In the genomic region with DNA sequence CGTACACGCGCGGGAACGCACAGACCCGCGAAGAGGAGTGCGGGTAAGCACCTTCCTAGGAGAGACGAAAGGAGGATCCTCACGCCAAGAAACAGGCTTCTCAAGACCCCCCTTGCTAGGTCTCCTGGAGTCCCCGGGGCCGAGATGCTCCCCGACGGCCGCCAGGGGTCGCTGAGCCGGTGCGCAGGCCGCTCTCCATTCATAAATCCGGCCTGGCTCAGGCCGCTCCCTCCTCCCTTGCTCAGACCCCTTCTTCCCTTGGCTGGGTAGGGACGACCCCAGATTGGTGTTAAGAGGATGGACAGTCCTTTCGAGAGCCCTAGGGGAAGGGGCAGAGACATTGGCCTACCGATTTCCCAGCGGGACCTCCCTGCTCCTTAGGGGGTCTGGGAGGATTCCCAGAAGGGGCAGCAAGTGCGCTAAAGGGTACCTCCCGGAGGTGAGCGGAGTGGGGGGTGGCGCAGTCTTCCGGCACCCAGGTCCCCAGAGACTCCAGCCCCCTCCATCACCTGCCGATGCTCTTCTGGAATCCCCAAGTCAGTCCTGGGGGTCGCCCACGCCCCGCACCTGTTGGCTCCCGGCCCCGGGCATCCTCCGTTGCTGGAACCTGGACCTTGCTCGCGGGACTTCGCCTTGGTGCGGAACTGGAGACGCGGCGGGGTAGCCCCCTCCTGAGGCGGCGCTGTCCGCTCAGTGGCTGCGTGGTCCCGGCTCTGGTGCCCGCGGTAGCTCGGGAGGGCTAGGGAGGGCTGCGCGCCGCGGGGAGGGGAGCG, we compare ENCODE assay signal across 8 mouse cellular contexts. TPM values are rescaled to one million over a fixed set of nuclear protein-coding genes. Genes with fewer than 3 reads are reported as not detected.
DNase-seq lines count a peak whose midpoint lies in the region; ATAC-seq lines count a peak whose summit lies in the region.

No protein-coding gene starts in this region.

- under 1% methylated on average over 45 of the region's 57 CpGs for WGBS in forebrain, embryonic 16.5 days

- peak overlapping the region; percentile 46 for H3K4me3 ChIP-seq in forebrain, embryonic 16.5 days (replicated peaks; ENCODE audit: low read length)

- H3K27me3 ChIP-seq in forebrain, embryonic 16.5 days (replicated peaks; ENCODE audit: control insufficient read depth, insufficient read depth, low read length) = peaks cover 34% of the 10 kb centered on the region

- no peaks in the 10 kb centered on the region for H3K9me3 ChIP-seq in forebrain, embryonic 16.5 days (ENCODE audit: control insufficient read depth, low read length)

- peak overlapping the region; percentile 89 for H3K4me2 ChIP-seq in forebrain, embryonic 16.5 days (ENCODE audit: low read length)

- H3K9ac ChIP-seq in forebrain, embryonic 16.5 days (replicated peaks; ENCODE audit: low read depth, low read length) = peak overlapping the region; percentile 49

- ATAC-seq in forebrain, embryonic 16.5 days = peak; percentile 74
- peak; percentile 60 to 81; a peak in 3 of 4 replicates for ATAC-seq in hematopoietic stem cell, adult 5-6 weeks (replicated peaks in 1 of 2; ENCODE audit: insufficient read depth in 1 of 2, low FRiP score in 2 of 2, low TSS enrichment in 1 of 2, low read depth in 1 of 2, poor library complexity in 2 of 2, severe bottlenecking in 2 of 2)

- H3K4me1 ChIP-seq in forebrain, embryonic 16.5 days (replicated peaks; ENCODE audit: control insufficient read depth, insufficient read depth, low read length) = peaks cover 12% of the 10 kb centered on the region

- DNase-seq in MEL-GATA-1-ER (ENCODE audit: extremely low read depth, low read depth) = peak; percentile 5
- peak; percentile 32 for DNase-seq in c-Kit-positive CD71-positive TER-119-positive erythroid progenitor cells, embryonic 14.5 days (ENCODE audit: low spot score)
- DNase-seq in layer of hippocampus, postnatal 14 days (ENCODE audit: low spot score in 2 of 2) = peak; percentile 68 to 70
- DNase-seq in lung, postnatal 14 days = peak; percentile 85
- peak; percentile 87 for DNase-seq in retina, postnatal 1 day
- DNase-seq in urinary bladder, postnatal 4 days (ENCODE audit: low spot score in 2 of 2) = peak; percentile 65 to 77

- no peaks in the 10 kb centered on the region for H3K36me3 ChIP-seq in forebrain, embryonic 16.5 days (ENCODE audit: control insufficient read depth, insufficient read depth)

- H3K27ac ChIP-seq in forebrain, embryonic 16.5 days (ENCODE audit: low read length) = no peak overlapping the region

RNA-seq across cellular contexts. Expression of a gene that starts 0.5 kb away (rescaled TPM):
- 0.30 and 0.81 TPM in 2 replicates for polyA plus RNA-seq in forebrain, embryonic 16.5 days (2015; fragmentation: Nextera tagmentation; extraction: Ambion mirVana)
- total RNA-seq in hematopoietic stem cell, adult 5-6 weeks (2017) = not detected in 2 replicates
- total RNA-seq in layer of hippocampus, postnatal 14 days (2021) = 10 to 100 TPM; 10.2 to 10.9 TPM

RNA-seq across cellular contexts. Expression of a gene that starts 36.3 kb away (rescaled TPM):
- polyA plus RNA-seq in forebrain, embryonic 16.5 days (2015; fragmentation: Nextera tagmentation; extraction: Ambion mirVana) = 63.0 and 63.1 TPM in 2 replicates
- 15.4 and 17.9 TPM in 2 replicates for total RNA-seq in hematopoietic stem cell, adult 5-6 weeks (2017)
- total RNA-seq in layer of hippocampus, postnatal 14 days (2021) = 10 to 100 TPM; 46.5 to 46.6 TPM

RNA-seq across cellular contexts. Expression of a gene that starts 36.3 kb away (rescaled TPM):
- 4.7 TPM in 2 replicates for polyA plus RNA-seq in forebrain, embryonic 16.5 days (2015; fragmentation: Nextera tagmentation; extraction: Ambion mirVana)
- 2.3 and 6.8 TPM in 2 replicates for total RNA-seq in hematopoietic stem cell, adult 5-6 weeks (2017)
- 1 to 10 TPM; 3.3 to 5.5 TPM for total RNA-seq in layer of hippocampus, postnatal 14 days (2021)

Comparison
In these comparisons a context has a peak if more than half of its experiments do, and no peak if none do; other contexts are left out.
1. DNase-seq: peak in every context shown above with its lines; median percentile 87 in retina, postnatal 1 day; 85 in lung, postnatal 14 days; 71 in urinary bladder, postnatal 4 days; 69 in layer of hippocampus, postnatal 14 days; 32 in c-Kit-positive CD71-positive TER-119-positive erythroid progenitor cells, embryonic 14.5 days; 5 in MEL-GATA-1-ER.
2. RNA of a gene that starts 0.5 kb away (total RNA-seq): 10.2 to 10.9 TPM in layer of hippocampus, postnatal 14 days; not detected in hematopoietic stem cell, adult 5-6 weeks; every median in the first group is over 10 times any median in the second.